Mouse (Mus musculus) lung, adult 2 months (tissue): ENCODE measurements around the gene Asf1a.

ENCODE experiments used
- CTCF ChIP-seq: fragments of 200-500 bp; IDR thresholded peaks from 2 replicates; pipeline ENCODE4 v1.5.1; 2011; ENCODE audit warnings: mild to moderate bottlenecking, low read length, control low read depth; ENCODE audit not compliant: insufficient read depth
- POLR2A ChIP-seq: fragments of 200-500 bp; IDR thresholded peaks from 2 replicates; pipeline ENCODE4 v1.6.1; 2011; ENCODE audit warnings: low read depth, mild to moderate bottlenecking, control low read depth, low read length, borderline replicate concordance; ENCODE audit errors: extremely low read depth

DNA sequence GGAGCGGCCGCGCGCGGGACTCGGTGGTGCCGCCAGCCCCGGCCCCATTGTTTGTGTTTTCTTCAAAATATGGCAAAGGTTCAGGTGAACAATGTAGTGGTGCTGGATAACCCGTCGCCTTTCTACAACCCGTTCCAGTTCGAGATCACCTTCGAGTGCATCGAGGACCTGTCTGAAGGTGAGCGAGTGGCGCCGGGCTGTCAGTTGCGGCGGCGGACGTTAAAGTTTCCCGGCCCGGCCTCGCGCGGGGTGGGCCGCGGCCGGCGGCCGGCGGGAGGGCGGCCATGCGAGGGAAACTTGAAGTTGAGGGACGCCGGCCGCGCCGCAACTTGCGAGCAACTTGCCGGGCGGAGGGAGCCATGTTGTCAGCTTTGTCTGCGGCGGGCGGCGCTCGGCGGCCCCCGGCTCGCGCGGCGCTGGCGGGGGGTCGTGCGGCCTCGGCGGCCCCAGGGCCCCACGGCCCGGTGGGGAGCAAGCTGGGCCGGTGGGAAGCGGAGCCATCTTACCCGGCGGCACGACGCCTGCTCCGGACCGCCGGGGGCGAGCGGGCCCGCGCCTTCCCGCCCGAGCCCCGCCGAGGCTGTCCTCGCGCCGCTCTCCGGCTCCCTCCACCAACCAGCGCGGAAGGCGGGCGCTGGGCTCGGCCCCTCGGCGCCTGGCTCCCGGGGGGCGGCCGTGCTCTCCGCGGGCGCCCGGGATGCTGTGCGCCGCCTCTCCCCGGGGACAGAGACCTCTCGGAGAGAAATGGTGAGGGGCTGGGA, 744 bp downstream of the Asf1a start:
- TF ChIP-seq CTCF (no peak), POLR2A (no peak)
